Mouse (Mus musculus): ENCODE data around the gene 1110059E24Rik. TPM values are rescaled to one million over a fixed set of nuclear protein-coding genes. Genes with fewer than 3 reads are reported as not detected.

1110059E24Rik gene
- polyA plus RNA-seq, 1 experiment from 2014 or later, result 36.6 TPM

DNA sequence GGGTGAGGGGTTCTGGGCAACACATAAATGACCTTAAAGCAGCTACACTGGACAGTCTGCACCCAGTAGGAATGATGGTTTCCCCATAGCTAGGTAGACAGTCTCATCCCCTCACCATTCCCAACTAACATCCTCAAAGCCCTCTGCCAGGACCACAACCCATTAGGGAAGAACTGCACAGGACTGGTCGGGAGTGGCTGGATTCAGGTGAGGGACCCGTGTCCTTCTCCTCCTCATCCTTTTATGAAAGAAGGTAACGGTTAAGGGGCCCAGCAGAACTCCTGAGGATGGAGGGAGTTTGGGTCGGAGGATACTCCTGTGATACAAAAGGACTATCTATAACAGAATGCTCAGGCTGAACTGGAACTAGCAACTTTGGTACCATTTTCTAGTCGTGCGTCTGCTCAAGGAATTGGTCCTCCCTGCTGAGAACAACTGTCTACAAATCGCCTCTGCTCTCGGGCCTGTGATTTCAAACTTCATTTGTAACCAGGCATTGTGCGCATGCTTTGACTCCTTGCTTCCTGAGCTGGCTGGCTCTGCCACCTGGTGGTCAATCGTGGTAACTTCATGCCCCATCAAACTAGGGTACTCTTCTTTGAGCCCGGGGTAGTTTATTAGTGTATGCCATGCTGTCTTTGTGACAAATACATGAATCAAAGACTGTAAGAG, 88.9 kb downstream of the 1110059E24Rik start:
- H3K27me3 ChIP-seq (replicated peaks; ENCODE audit: control insufficient read depth, insufficient read depth, low read length), result no peaks in the 10 kb centered on the region
- DNase-seq (ENCODE audit: low spot score), result peak; percentile 65

DNA sequence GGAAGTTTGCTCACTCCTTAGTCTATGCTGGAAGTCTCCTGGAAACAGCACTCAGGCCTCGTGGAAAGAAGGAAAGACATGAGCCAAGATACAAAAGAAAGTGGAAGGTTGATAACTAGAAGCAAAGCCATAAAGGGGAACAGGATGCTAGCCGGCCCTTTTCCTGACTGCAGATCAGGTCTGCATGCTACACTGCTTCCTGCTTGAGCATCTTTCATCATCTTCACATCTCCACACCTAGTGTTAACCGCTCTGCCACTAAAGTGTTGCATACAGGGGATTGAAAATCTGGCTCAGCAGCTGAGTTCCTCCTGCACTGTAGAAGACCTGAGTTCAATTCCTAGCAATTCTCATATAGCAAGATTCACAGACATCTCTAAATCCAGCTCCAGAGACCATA, 89.8 kb downstream of the 1110059E24Rik start:
- Histone ChIP-seq H3K27ac (ENCODE audit: low read depth, low read length) (no peak overlapping the region), H3K9ac (ENCODE audit: low read depth, low read length) (no peak overlapping the region), H3K4me3 (ENCODE audit: low read depth, low read length) (no peak overlapping the region), H3K9me3 (ENCODE audit: control insufficient read depth, low read length) (no peaks in the 10 kb centered on the region), H3K4me1 (replicated peaks; ENCODE audit: control insufficient read depth, insufficient read depth, low read length) (no peaks in the 10 kb centered on the region), H3K27me3 (replicated peaks; ENCODE audit: control insufficient read depth, insufficient read depth, low read length) (no peaks in the 10 kb centered on the region), H3K36me3 (ENCODE audit: control insufficient read depth, insufficient read depth, low read length) (no peaks in the 10 kb centered on the region), H3K4me2 (no peak overlapping the region)
- no peak for ATAC-seq (replicated peaks; ENCODE audit: low FRiP score)
- 48% methylated on average over 3 of the region's 3 CpGs for WGBS
- no peak for DNase-seq (ENCODE audit: low spot score)

More for the DNA sequence above, 88.9 kb downstream of the 1110059E24Rik start:
- WGBS, result 24% methylated on average over 11 of the region's 11 CpGs
- Histone ChIP-seq H3K4me2 (no peak overlapping the region; the same call in 1 of the 2 replicates), H3K36me3 (ENCODE audit: control insufficient read depth, insufficient read depth, low read length) (no peaks in the 10 kb centered on the region), H3K9me3 (ENCODE audit: control insufficient read depth, low read length) (no peaks in the 10 kb centered on the region), H3K4me1 (replicated peaks; ENCODE audit: control insufficient read depth, insufficient read depth, low read length) (no peaks in the 10 kb centered on the region), H3K9ac (ENCODE audit: low read depth, low read length) (no peak overlapping the region), H3K27ac (ENCODE audit: low read depth, low read length) (no peak overlapping the region), H3K4me3 (ENCODE audit: low read depth, low read length) (no peak overlapping the region)
- 0 out of 2 replicates have a peak, but pooled peaks have one; percentile 51 for ATAC-seq (replicated peaks; ENCODE audit: low FRiP score)

DNA sequence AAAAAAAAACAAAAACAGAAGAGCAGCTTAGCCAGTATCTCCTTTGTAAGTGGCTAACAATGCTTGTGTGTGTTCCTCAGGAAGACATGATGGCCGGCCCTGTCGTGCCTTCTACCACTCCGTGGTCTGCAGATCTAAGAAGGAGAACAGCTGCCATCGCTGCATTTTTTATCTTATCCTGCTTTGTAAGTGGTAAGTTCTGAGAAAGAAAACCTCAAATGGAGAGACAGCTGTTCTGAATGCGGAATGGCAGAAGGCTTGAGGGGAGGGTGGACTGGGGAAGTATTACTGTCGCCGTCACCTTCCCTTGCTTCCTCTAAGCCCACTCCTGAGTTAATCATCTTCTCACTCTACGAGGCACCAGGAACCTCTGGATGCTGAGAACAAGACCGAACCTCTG, 100.0 kb downstream of the 1110059E24Rik start:
- Histone ChIP-seq H3K9me3 (ENCODE audit: control insufficient read depth, low read length) (no peaks in the 10 kb centered on the region), H3K27ac (ENCODE audit: low read depth, low read length) (no peak overlapping the region), H3K4me2 (no peak overlapping the region), H3K36me3 (ENCODE audit: control insufficient read depth, insufficient read depth, low read length) (no peaks in the 10 kb centered on the region), H3K4me1 (replicated peaks; ENCODE audit: control insufficient read depth, insufficient read depth, low read length) (no peaks in the 10 kb centered on the region), H3K4me3 (ENCODE audit: low read depth, low read length) (no peak overlapping the region), H3K9ac (ENCODE audit: low read depth, low read length) (no peak overlapping the region), H3K27me3 (replicated peaks; ENCODE audit: control insufficient read depth, insufficient read depth, low read length) (no peaks in the 10 kb centered on the region)
- no peak for ATAC-seq (replicated peaks; ENCODE audit: low FRiP score)
- WGBS, result 63% methylated on average over 9 of the region's 9 CpGs
- DNase-seq (ENCODE audit: low spot score), result no peak

DNA sequence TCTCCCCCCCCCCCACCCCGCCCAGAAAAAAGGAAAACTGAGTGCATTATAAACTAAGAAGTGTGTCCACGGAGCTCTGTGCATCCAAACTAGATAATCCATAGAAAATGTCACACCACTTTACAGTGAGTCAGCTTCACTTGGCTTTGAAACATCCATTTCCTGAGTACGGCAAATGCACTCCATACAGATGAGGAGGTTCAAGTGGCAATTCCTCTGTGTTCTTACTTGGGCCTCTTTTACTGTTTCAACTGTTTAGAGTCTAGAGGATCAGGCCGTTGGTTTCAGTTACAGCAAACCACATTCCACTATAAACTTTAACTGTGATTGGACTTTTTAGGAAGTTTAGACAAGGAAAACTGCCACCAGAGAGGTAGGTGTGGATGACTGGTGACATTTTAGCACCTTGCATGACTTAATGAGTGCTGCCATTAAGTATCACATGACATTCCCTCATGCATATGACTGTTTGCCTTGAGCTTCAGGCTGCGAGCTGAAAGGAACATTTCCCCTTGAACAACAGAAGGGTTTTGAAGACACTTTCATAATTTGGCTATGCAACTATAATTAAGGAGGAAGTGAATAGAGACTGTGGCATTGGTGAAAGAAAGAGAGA, 100.7 kb downstream of the 1110059E24Rik start:
- no peak for ATAC-seq (replicated peaks; ENCODE audit: low FRiP score)
- 73% methylated on average over 5 of the region's 5 CpGs for WGBS
- no peak for DNase-seq (ENCODE audit: low spot score)
- H3K4me2 ChIP-seq, result no peak overlapping the region
- H3K4me3 ChIP-seq (ENCODE audit: low read depth, low read length), result no peak overlapping the region
- no peaks in the 10 kb centered on the region for H3K9me3 ChIP-seq (ENCODE audit: control insufficient read depth, low read length)
- H3K36me3 ChIP-seq (ENCODE audit: control insufficient read depth, insufficient read depth, low read length), result no peaks in the 10 kb centered on the region
- no peak overlapping the region for H3K9ac ChIP-seq (ENCODE audit: low read depth, low read length)
- H3K4me1 ChIP-seq (replicated peaks; ENCODE audit: control insufficient read depth, insufficient read depth, low read length), result no peaks in the 10 kb centered on the region
- no peaks in the 10 kb centered on the region for H3K27me3 ChIP-seq (replicated peaks; ENCODE audit: control insufficient read depth, insufficient read depth, low read length)
- no peak overlapping the region for H3K27ac ChIP-seq (ENCODE audit: low read depth, low read length)

- Histone ChIP-seq H3K36me3 (ENCODE audit: control insufficient read depth, insufficient read depth, low read length) (no peaks in the 10 kb centered on the region), H3K4me3 (ENCODE audit: low read depth, low read length) (no peak overlapping the region), H3K27ac (ENCODE audit: low read depth, low read length) (no peak overlapping the region), H3K4me1 (replicated peaks; ENCODE audit: control insufficient read depth, insufficient read depth, low read length) (no peaks in the 10 kb centered on the region), H3K27me3 (replicated peaks; ENCODE audit: control insufficient read depth, insufficient read depth, low read length) (no peaks in the 10 kb centered on the region), H3K9me3 (ENCODE audit: control insufficient read depth, low read length) (no peaks in the 10 kb centered on the region), H3K4me2 (no peak overlapping the region), H3K9ac (ENCODE audit: low read depth, low read length) (no peak overlapping the region)
- DNase-seq (ENCODE audit: low spot score), result no peak
- ATAC-seq (replicated peaks; ENCODE audit: low FRiP score), result no peak
- 91% methylated on average over 3 of the region's 3 CpGs for WGBS
These were observed 103.1 kb downstream of the 1110059E24Rik start for GRCm38 (mm10) chr19:21549713-21550112.

GRCm38 (mm10) chr19:21548947-21549346, 103.8 kb downstream of the 1110059E24Rik start:
- DNase-seq (ENCODE audit: low spot score) (no peak), ATAC-seq (replicated peaks; ENCODE audit: low FRiP score) (no peak)
- Histone ChIP-seq H3K9ac (ENCODE audit: low read depth, low read length) (no peak overlapping the region), H3K9me3 (ENCODE audit: control insufficient read depth, low read length) (no peaks in the 10 kb centered on the region), H3K4me1 (replicated peaks; ENCODE audit: control insufficient read depth, insufficient read depth, low read length) (no peaks in the 10 kb centered on the region), H3K4me3 (ENCODE audit: low read depth, low read length) (no peak overlapping the region), H3K36me3 (ENCODE audit: control insufficient read depth, insufficient read depth, low read length) (no peaks in the 10 kb centered on the region), H3K27ac (ENCODE audit: low read depth, low read length) (no peak overlapping the region), H3K27me3 (replicated peaks; ENCODE audit: control insufficient read depth, insufficient read depth, low read length) (no peaks in the 10 kb centered on the region), H3K4me2 (no peak overlapping the region)
- 71% methylated on average over 3 of the region's 3 CpGs for WGBS

DNA sequence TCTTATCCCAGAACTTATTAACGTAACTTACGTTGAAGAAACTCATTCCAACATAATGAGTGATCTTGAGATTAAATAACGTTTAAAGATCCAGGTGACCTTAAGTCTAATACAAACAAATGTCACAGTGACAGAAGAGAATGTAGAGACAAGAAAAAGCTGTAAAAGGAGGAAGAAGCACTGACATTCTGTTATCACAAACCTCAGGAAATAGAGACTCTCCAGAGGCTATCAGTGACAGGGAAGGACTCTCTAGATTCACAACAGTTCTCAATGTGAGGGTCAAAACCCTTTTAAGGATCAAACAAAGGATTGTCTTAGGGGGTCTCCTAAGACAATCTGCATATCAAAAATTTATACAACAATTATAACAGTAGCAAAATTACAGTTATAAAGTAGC, 115.7 kb downstream of the 1110059E24Rik start:
- 58% methylated on average over 3 of the region's 3 CpGs for WGBS
- Histone ChIP-seq H3K4me1 (replicated peaks; ENCODE audit: control insufficient read depth, insufficient read depth, low read length) (no peaks in the 10 kb centered on the region), H3K27me3 (replicated peaks; ENCODE audit: control insufficient read depth, insufficient read depth, low read length) (no peaks in the 10 kb centered on the region), H3K36me3 (ENCODE audit: control insufficient read depth, insufficient read depth, low read length) (no peaks in the 10 kb centered on the region), H3K9me3 (ENCODE audit: control insufficient read depth, low read length) (no peaks in the 10 kb centered on the region), H3K9ac (ENCODE audit: low read depth, low read length) (no peak overlapping the region), H3K4me2 (no peak overlapping the region), H3K4me3 (ENCODE audit: low read depth, low read length) (no peak overlapping the region), H3K27ac (ENCODE audit: low read depth, low read length) (no peak overlapping the region)
- ATAC-seq (replicated peaks; ENCODE audit: low FRiP score), result no peak
- DNase-seq (ENCODE audit: low spot score), result no peak

All from liver, embryonic 11.5 days (tissue).